Mouse (Mus musculus): ENCODE results near the gene Nfkbid. TPM values are rescaled to one million over a fixed set of nuclear protein-coding genes. Genes with fewer than 3 reads are reported as not detected.
A peak's percentile ranks its signal among the peaks of the same experiment; 100 is the strongest.

The Nfkbid gene
- total and polyA plus RNA-seq, 3 experiments = 144 to 197 (median 161) TPM

- Histone ChIP-seq H3K4me1 (ENCODE audit: control insufficient read depth in 1 of 2, insufficient read depth in 2 of 2) (peaks cover 17 to 55% of the 10 kb centered on the region in 2 experiments), H3K79me2 (replicated peaks; ENCODE audit: control insufficient read depth, extremely low read depth, insufficient read depth, poor library complexity, severe bottlenecking) (no peaks in the 10 kb centered on the region), H3K27me3 (replicated peaks) (no peaks in the 10 kb centered on the region), H3K4me3 (replicated peaks in 1 of 3; ENCODE audit: low read depth in 2 of 3, low read length in 2 of 3, poor library complexity in 1 of 3) (no peak overlapping the region), H3K27ac (ENCODE audit: insufficient read depth, low read depth) (no peak overlapping the region), H3K36me3 (replicated peaks in 1 of 2; ENCODE audit: control insufficient read depth in 1 of 2, insufficient read depth in 1 of 2, low read length in 1 of 2) (no peaks in the 10 kb centered on the region), H3K9ac (ENCODE audit: insufficient read depth, low read depth) (no peak overlapping the region), H3K9me3 (replicated peaks; ENCODE audit: low read length) (peaks cover 4% of the 10 kb centered on the region), H3K4me2 (ENCODE audit: insufficient read depth, low read depth, poor library complexity, severe bottlenecking) (no peak overlapping the region)
- dilution Hi-C loops (cut with MboI; ENCODE audit: extremely low pct_ligation_motif_present, extremely low pct_unique_long_range_greater_than_20kb, low sequenced_read_pairs) = no loop called here
- DNase-seq (ENCODE audit: extremely low read depth) = no peak
- in situ Hi-C loops (cut with MboI; ENCODE audit: low pct_ligation_motif_present, low pct_unique_long_range_greater_than_20kb, low sequenced_read_pairs) = no loop called here
- TF ChIP-seq CHD1 (IDR thresholded peaks at IDR 0.05; ENCODE audit: low read depth, low read length) (no peak), SIN3A (IDR thresholded peaks at IDR 0.05; ENCODE audit: low read length) (no peak), MEF2A (IDR thresholded peaks at IDR 0.05; ENCODE audit: borderline replicate concordance, low read depth, low read length) (no peak), MAX (IDR thresholded peaks at IDR 0.05; ENCODE audit: low read length) (no peak), MAFK (IDR thresholded peaks at IDR 0.05; ENCODE audit: insufficient replicate concordance, low read length) (no peak), EP300 (IDR thresholded peaks at IDR 0.05; ENCODE audit: low read length) (no peak), TCF12 (IDR thresholded peaks at IDR 0.05; ENCODE audit: low read depth, low read length) (no peak), IRF4 (IDR thresholded peaks at IDR 0.05; ENCODE audit: low read depth, low read length) (no peak), ZKSCAN1 (IDR thresholded peaks at IDR 0.05; ENCODE audit: borderline replicate concordance, low read depth, low read length) (no peak), CHD2 (IDR thresholded peaks at IDR 0.05; ENCODE audit: low read length) (no peak), TBP (conservative IDR thresholded peaks at IDR 0.05; ENCODE audit: low read depth, low read length) (no peak), E2F4 (IDR thresholded peaks at IDR 0.05; ENCODE audit: insufficient replicate concordance, low read depth, low read length) (no peak), POLR2A (IDR thresholded peaks at IDR 0.05; ENCODE audit: low read depth, low read length) (no peak), PAX5 (IDR thresholded peaks at IDR 0.05; ENCODE audit: low read length) (no peak), CTCF (conservative IDR thresholded peaks at IDR 0.05 in 1 of 2, IDR thresholded peaks at IDR 0.05 in 1 of 2; ENCODE audit: low read depth in 2 of 2, low read length in 2 of 2) (no peak), HCFC1 (IDR thresholded peaks at IDR 0.05; ENCODE audit: low read depth, low read length) (no peak), MXI1 (IDR thresholded peaks at IDR 0.05; ENCODE audit: low read depth, low read length) (no peak), ZMIZ1 (IDR thresholded peaks at IDR 0.05; ENCODE audit: low read depth, low read length) (no peak), JUND (conservative IDR thresholded peaks at IDR 0.05; ENCODE audit: low read depth, low read length) (no peak)
Measured at GRCm38 (mm10) chr7:30411023-30411422, 10.5 kb upstream of the Nfkbid start.

- no peaks in the 10 kb centered on the region for H3K79me2 ChIP-seq (replicated peaks; ENCODE audit: control insufficient read depth, extremely low read depth, insufficient read depth, poor library complexity, severe bottlenecking)
- DNase-seq (ENCODE audit: extremely low read depth) = peak; percentile 70
- peaks cover 17 to 72% of the 10 kb centered on the region in 2 experiments for H3K4me1 ChIP-seq (ENCODE audit: control insufficient read depth in 1 of 2, insufficient read depth in 2 of 2)
- H3K27ac ChIP-seq (ENCODE audit: insufficient read depth, low read depth) = no peak overlapping the region
- no peaks in the 10 kb centered on the region for H3K27me3 ChIP-seq (replicated peaks)
- no peak overlapping the region for H3K9ac ChIP-seq (ENCODE audit: insufficient read depth, low read depth)
- in situ Hi-C loops (cut with MboI; ENCODE audit: low pct_ligation_motif_present, low pct_unique_long_range_greater_than_20kb, low sequenced_read_pairs) (no loop called here), dilution Hi-C loops (cut with MboI; ENCODE audit: extremely low pct_ligation_motif_present, extremely low pct_unique_long_range_greater_than_20kb, low sequenced_read_pairs) (no loop called here)
- H3K4me2 ChIP-seq (ENCODE audit: insufficient read depth, low read depth, poor library complexity, severe bottlenecking) = no peak overlapping the region
- H3K9me3 ChIP-seq (replicated peaks; ENCODE audit: low read length) = peaks cover 2% of the 10 kb centered on the region
- H3K36me3 ChIP-seq (replicated peaks in 1 of 2; ENCODE audit: control insufficient read depth in 1 of 2, insufficient read depth in 1 of 2, low read length in 1 of 2) = peaks cover 0 to 1% of the 10 kb centered on the region in 2 experiments
- no peak overlapping the region for H3K4me3 ChIP-seq (replicated peaks in 1 of 3; ENCODE audit: low read depth in 2 of 3, low read length in 2 of 3, poor library complexity in 1 of 3)
- peak; percentile 58; the same call in 1 of the 2 replicates for TF ChIP-seq TCF12 (IDR thresholded peaks at IDR 0.05; ENCODE audit: low read depth, low read length)
- no peak for TF ChIP-seq EP300 (IDR thresholded peaks at IDR 0.05; ENCODE audit: low read length)
- no peak; the same call in 1 of the 2 replicates for TF ChIP-seq CHD2 (IDR thresholded peaks at IDR 0.05; ENCODE audit: low read length)
- no peak for TF ChIP-seq RAD21 (IDR thresholded peaks at IDR 0.05; ENCODE audit: low read depth, low read length)
- no peak for TF ChIP-seq MAZ (IDR thresholded peaks at IDR 0.05; ENCODE audit: low read depth, low read length)
- TF ChIP-seq JUN (IDR thresholded peaks at IDR 0.05; ENCODE audit: insufficient read depth, low read depth, low read length) = no peak
- no peak for TF ChIP-seq GABPA (IDR thresholded peaks at IDR 0.05; ENCODE audit: insufficient replicate concordance, low read depth, low read length)
- no peak for TF ChIP-seq NRF1 (IDR thresholded peaks at IDR 0.05; ENCODE audit: low read depth, low read length)
- TF ChIP-seq ZC3H11A (IDR thresholded peaks at IDR 0.05; ENCODE audit: low read depth, low read length) = no peak
- TF ChIP-seq SIN3A (IDR thresholded peaks at IDR 0.05; ENCODE audit: low read length) = no peak
- TF ChIP-seq POLR2A (IDR thresholded peaks at IDR 0.05; ENCODE audit: low read depth, low read length) = no peak; the same call in 1 of the 2 replicates
- peak; percentile 89 for TF ChIP-seq MAX (IDR thresholded peaks at IDR 0.05; ENCODE audit: low read length)
- no peak; the same call in 1 of the 2 replicates for TF ChIP-seq ETS1 (conservative IDR thresholded peaks at IDR 0.05; ENCODE audit: low read depth, low read length)
- TF ChIP-seq CTCF (conservative IDR thresholded peaks at IDR 0.05 in 1 of 2, IDR thresholded peaks at IDR 0.05 in 1 of 2; ENCODE audit: low read depth in 2 of 2, low read length in 2 of 2) = no peak
- peak; percentile 42; the same call in 1 of the 2 replicates for TF ChIP-seq MXI1 (IDR thresholded peaks at IDR 0.05; ENCODE audit: low read depth, low read length)
- TF ChIP-seq JUND (conservative IDR thresholded peaks at IDR 0.05; ENCODE audit: low read depth, low read length) = no peak
- TF ChIP-seq POLR2AphosphoS2 (IDR thresholded peaks at IDR 0.05; ENCODE audit: low read depth, low read length) = no peak
- no peak for TF ChIP-seq ZKSCAN1 (IDR thresholded peaks at IDR 0.05; ENCODE audit: borderline replicate concordance, low read depth, low read length)
- 0 out of 2 replicates have a peak, but pooled peaks have one; percentile 32 for TF ChIP-seq TBP (conservative IDR thresholded peaks at IDR 0.05; ENCODE audit: low read depth, low read length)
- TF ChIP-seq ZMIZ1 (IDR thresholded peaks at IDR 0.05; ENCODE audit: low read depth, low read length) = no peak
- TF ChIP-seq BHLHE40 (IDR thresholded peaks at IDR 0.05; ENCODE audit: low read depth, low read length) = no peak
- peak; percentile 74; the same call in 1 of the 2 replicates for TF ChIP-seq MYC (IDR thresholded peaks at IDR 0.05; ENCODE audit: low read depth, low read length)
- TF ChIP-seq ZNF384 (IDR thresholded peaks at IDR 0.05; ENCODE audit: low read depth, low read length) = peak; percentile 67
- TF ChIP-seq SMC3 (IDR thresholded peaks at IDR 0.05; ENCODE audit: low read depth, low read length) = no peak
Measured at GRCm38 (mm10) chr7:30412735-30413147, 8.8 kb upstream of the Nfkbid start.
